Mouse (Mus musculus): ENCODE results near the gene Igsf11. TPM values are rescaled to one million over a fixed set of nuclear protein-coding genes. Genes with fewer than 3 reads are reported as not detected.

Gene Igsf11
- 1.2 and 1.5 TPM in 2 replicates for polyA plus RNA-seq (2015; fragmentation: Nextera tagmentation; extraction: Ambion mirVana)

DNA sequence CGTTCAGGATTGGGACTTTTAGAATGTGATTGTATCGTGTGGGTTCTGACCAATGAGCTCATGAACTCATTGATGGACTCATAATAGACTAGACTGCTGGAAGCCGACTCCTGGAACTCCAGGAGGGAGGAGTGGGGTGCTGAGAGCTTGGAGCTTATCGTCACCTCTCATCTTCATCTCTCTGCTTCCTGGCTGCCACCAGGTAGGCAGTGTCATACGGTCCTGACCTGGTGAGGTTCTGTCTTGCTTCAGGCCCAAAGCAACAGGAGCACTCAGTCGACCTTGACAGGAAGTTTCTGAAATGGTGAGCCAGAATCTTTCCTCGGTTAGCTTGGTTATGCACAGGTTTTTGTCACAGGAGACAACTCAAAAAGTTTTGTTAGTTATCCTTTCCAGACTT lies at the start of gene Igsf11:
Igsf11 (plus strand) TSS at position 301 of the 400 bp plus-strand sequence.
- no peak for ATAC-seq (ENCODE audit: low FRiP score, low read depth)
- WGBS = 83% methylated on average over 7 of the region's 7 CpGs
- no peak within 1 kb of the TSS for H3K9ac ChIP-seq
- peaks cover 2% of the 10 kb centered on the region; the same call in 1 of the 2 replicates for H3K27me3 ChIP-seq
- no peaks in the 10 kb centered on the region for H3K9me3 ChIP-seq
- H3K36me3 ChIP-seq = no peaks in the 10 kb centered on the region
- no peak within 1 kb of the TSS for H3K4me2 ChIP-seq (replicated peaks)
- H3K4me3 ChIP-seq = no peak within 1 kb of the TSS
- H3K4me1 ChIP-seq = no peaks in the 10 kb centered on the region
- no peak within 1 kb of the TSS for H3K27ac ChIP-seq

DNA sequence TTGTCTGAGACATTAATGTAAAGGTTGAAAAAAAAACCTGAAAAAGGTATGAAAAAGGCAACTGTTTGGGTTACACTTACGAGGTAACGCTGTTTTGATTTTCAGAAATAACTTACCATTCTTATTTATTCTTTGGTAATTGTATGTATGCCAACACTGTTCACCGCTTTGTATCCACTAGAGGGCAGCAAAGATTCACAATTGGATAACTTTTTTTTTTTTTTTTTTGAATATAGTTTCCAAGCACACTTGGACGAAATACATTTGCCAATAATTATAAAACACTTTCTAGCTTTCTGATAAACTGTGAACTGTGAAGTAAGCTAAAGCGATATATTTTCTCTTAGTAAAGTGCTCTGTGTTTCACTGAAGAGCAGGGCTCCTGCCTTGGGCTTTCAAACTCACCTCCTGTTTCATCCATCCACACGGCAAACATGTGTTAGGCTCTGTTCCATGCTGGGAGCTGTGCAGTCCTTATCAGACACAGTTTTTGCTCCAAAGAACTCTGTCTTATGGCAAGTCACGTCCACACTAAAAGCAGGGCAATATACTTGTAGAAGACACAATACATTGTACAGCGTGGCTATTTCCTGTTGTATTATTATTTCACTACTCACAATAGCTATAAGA lies 34.2 kb upstream of the Igsf11 start:
- peak overlapping the region; percentile 40; the same call in 1 of the 2 replicates for H3K4me2 ChIP-seq (replicated peaks)
- no peaks in the 10 kb centered on the region for H3K4me1 ChIP-seq
- ATAC-seq (ENCODE audit: low FRiP score, low read depth) = no peak
- H3K36me3 ChIP-seq = no peaks in the 10 kb centered on the region
- H3K4me3 ChIP-seq = no peak overlapping the region
- 31% methylated on average over 8 of the region's 8 CpGs for WGBS
- H3K27ac ChIP-seq = no peak overlapping the region
- no peaks in the 10 kb centered on the region for H3K9me3 ChIP-seq
- peaks cover 6% of the 10 kb centered on the region; the same call in 1 of the 2 replicates for H3K27me3 ChIP-seq
- no peak overlapping the region for H3K9ac ChIP-seq

DNA sequence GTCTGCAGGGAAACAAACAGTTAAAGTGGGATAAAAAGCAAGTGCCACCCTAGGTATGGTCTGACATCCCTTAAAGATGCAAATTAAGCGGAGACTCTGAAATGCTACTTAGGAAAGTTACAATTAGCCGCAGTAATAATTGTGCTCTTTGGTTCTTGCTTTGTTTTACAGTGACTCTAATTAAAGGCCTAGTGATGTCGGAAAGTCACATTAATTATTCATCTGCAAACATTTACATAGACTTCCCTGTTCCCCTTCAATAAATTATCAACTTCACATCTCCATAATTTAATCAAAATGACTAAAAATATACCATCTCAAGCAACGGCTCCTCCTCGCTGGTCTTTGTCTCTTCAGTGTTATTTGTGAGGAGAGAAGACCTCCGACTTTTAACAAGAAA lies 31.9 kb upstream of the Igsf11 start:
- WGBS = 69% methylated on average over 6 of the region's 6 CpGs
- H3K9me3 ChIP-seq = no peaks in the 10 kb centered on the region

DNA sequence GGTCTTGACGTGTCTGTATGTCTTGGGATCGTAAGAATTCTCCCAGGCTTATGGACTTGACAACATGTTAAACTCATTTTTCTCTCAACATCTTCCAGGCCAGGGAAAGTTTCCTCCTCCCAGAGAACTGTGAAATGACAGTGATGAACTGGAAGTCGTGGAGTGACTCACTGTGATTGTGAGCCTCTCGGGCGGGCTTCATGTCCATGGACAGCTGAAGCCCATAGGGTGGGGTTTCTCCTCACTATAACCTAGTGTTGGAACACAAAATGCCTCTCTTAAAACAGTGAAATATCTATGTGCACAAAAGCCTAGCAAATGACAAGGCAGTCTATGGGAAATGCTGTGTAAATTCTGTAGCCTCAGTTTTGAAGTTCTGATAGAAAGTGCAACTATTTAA lies 28.1 kb upstream of the Igsf11 start:
- Histone ChIP-seq H3K27ac (no peak overlapping the region), H3K27me3 (no peaks in the 10 kb centered on the region), H3K4me2 (replicated peaks) (no peak overlapping the region), H3K36me3 (no peaks in the 10 kb centered on the region), H3K4me1 (no peaks in the 10 kb centered on the region), H3K9ac (no peak overlapping the region), H3K4me3 (no peak overlapping the region), H3K9me3 (0 out of 2 replicates have a peak, but pooled peaks cover 7% of the 10 kb centered on the region)
- no peak for ATAC-seq (ENCODE audit: low FRiP score, low read depth)
- WGBS = 76% methylated on average over 5 of the region's 5 CpGs

More for the DNA sequence above, 31.9 kb upstream of the Igsf11 start:
- no peak overlapping the region for H3K4me2 ChIP-seq (replicated peaks)
- no peak for ATAC-seq (ENCODE audit: low FRiP score, low read depth)
- no peak overlapping the region for H3K4me3 ChIP-seq
- no peak overlapping the region for H3K27ac ChIP-seq
- peaks cover 6% of the 10 kb centered on the region; the same call in 1 of the 2 replicates for H3K27me3 ChIP-seq
- H3K9ac ChIP-seq = no peak overlapping the region
- no peaks in the 10 kb centered on the region for H3K4me1 ChIP-seq
- no peaks in the 10 kb centered on the region for H3K36me3 ChIP-seq

DNA sequence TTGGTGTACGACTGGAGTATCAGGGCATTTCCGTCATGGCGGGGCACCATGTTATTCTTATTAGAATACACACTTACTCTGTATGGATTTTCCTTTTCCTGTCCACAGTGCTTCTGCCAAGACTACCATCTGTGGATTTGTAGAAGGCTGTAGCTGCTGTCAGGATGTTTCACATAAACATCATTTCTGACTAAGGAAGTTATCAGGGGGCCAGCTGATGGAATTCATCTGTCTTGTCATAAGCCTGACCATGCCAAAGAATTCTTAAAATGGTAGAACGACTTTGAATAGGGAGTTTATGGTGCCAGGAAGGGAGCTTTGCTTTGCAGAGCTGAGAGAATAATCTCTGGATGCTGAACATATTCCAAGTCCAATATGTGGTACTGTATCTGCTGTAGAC lies 19.2 kb upstream of the Igsf11 start:
- Histone ChIP-seq H3K4me3 (no peak overlapping the region), H3K9ac (no peak overlapping the region), H3K27me3 (no peaks in the 10 kb centered on the region), H3K4me2 (replicated peaks) (no peak overlapping the region), H3K36me3 (no peaks in the 10 kb centered on the region), H3K4me1 (peaks cover 8% of the 10 kb centered on the region; the same call in 1 of the 2 replicates), H3K27ac (no peak overlapping the region), H3K9me3 (no peaks in the 10 kb centered on the region)
- no peak for ATAC-seq (ENCODE audit: low FRiP score, low read depth)
- 87% methylated on average over 4 of the region's 4 CpGs for WGBS

DNA sequence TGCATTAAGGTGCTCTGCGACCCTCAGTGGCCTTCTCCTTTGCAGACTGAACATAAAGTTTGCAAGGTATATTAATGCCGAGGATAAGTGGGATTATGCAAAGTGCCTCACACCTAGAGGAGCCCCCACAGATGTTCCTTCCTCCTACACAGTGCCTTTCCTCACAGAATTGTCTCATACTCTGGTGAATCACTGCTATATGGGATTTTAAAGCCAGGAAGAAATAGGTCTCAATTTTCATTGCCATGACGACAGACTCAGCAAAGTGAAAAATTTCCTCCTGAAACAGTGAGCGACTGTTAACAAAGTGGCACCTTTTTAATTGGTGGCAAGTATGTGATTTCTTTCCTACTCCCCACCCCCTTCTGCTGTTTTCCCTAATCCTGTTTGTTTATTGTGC lies 18.0 kb upstream of the Igsf11 start:
- Histone ChIP-seq H3K9ac (no peak overlapping the region), H3K4me2 (replicated peaks) (no peak overlapping the region), H3K9me3 (no peaks in the 10 kb centered on the region), H3K27me3 (no peaks in the 10 kb centered on the region), H3K36me3 (no peaks in the 10 kb centered on the region), H3K27ac (no peak overlapping the region), H3K4me3 (no peak overlapping the region), H3K4me1 (peaks cover 8% of the 10 kb centered on the region; the same call in 1 of the 2 replicates)
- WGBS = 20% methylated on average over 4 of the region's 4 CpGs
- no peak for ATAC-seq (ENCODE audit: low FRiP score, low read depth)

DNA sequence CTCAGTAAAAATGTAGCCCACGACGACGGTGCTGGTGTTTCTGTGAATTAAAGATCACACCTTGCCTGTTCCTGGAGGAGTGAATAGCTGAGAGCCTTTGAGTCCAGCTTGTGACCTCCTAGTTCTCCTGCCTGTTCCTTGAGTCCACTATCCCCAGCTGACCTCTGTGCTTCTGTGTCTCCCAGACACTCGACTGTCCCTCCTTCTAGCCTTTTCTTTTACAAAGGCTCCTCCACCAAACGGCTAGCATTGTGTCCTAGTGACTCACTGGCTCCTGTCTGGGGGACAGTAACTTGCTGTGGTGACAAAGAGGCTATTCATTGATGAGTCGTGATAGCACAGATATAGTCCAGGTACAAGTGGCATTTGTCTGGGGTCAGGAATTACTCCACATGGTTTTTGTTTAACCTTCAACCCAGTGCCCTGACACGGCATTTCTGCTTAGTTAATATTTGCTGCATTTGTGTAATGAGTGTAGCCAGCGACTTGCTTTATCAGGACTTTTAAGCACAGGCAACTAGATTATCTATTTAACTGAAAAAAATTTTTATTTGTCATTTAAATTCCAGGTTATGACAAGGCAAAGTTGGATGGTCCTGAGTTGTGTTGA lies 6.5 kb downstream of the Igsf11 start:
- no peak for ATAC-seq (ENCODE audit: low FRiP score, low read depth)
- no peak overlapping the region for H3K4me2 ChIP-seq (replicated peaks)
- no peak overlapping the region for H3K9ac ChIP-seq
- no peak overlapping the region for H3K4me3 ChIP-seq
- WGBS = 44% methylated on average over 8 of the region's 8 CpGs
- no peaks in the 10 kb centered on the region for H3K9me3 ChIP-seq
- no peaks in the 10 kb centered on the region for H3K36me3 ChIP-seq
- no peaks in the 10 kb centered on the region for H3K4me1 ChIP-seq
- H3K27me3 ChIP-seq = peaks cover 47% of the 10 kb centered on the region
- no peak overlapping the region for H3K27ac ChIP-seq

DNA sequence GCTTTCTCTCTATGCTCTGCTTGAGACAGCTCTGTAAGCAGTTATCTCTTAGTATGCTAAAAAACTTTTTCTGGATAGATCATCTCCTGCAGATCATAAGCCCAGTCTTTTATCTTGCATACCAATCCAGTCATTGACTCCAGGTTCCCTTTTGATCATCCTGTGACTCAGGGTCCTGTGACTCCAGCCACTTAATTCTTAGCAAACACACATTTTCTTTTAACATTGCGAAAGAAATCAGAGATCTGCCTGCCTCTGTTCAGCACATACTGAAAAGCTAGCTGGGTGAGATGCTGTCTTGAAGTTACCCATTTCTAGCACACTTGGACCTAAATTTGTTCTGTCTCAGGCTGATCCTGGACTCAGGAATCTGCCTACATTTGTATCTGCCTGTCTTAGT lies 7.6 kb downstream of the Igsf11 start:
- ATAC-seq (ENCODE audit: low FRiP score, low read depth) = no peak
- Histone ChIP-seq H3K4me1 (no peaks in the 10 kb centered on the region), H3K27ac (no peak overlapping the region), H3K9ac (no peak overlapping the region), H3K27me3 (peaks cover 56% of the 10 kb centered on the region), H3K36me3 (no peaks in the 10 kb centered on the region), H3K9me3 (no peaks in the 10 kb centered on the region), H3K4me3 (no peak overlapping the region), H3K4me2 (replicated peaks) (no peak overlapping the region)
- 76% methylated on average over 1 of the region's 1 CpGs for WGBS

DNA sequence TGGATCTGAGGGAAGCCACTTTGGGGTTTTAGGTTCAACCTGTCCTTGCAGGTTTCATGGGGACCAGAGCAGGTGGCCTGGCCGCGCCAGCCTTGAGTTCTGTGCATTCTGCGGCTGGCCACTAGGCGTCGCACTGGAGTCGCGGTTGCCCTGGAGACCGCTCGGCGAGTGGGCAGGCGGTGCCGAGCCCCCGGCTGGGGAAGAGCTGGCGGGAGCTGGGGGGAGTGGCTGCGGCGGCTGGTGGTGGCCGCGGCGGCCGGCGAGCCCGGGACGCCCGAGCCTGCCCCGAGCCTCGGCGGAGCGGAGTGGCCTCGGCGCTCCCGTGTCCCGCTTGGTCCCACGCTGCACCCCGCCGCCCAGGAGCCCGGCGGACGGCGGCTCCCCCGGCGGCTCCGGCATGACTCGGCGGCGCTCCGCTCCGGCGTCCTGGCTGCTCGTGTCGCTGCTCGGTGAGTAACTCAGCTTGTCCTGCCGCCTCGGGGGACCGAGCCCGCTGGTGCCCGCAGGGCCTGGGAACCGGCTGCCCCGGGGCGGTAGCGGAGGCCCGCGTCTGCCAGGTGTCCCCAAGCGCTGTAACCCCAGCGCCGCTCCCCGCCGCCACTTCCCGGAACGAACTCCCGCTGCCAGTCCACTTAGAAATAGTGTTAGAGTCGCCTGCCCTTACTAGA lies 9.8 kb downstream of the Igsf11 start:
- H3K9me3 ChIP-seq = no peaks in the 10 kb centered on the region
- no peaks in the 10 kb centered on the region for H3K36me3 ChIP-seq
- H3K4me3 ChIP-seq = peak overlapping the region; percentile 69
- under 1% methylated on average over 60 of the region's 71 CpGs for WGBS
- H3K9ac ChIP-seq = peak overlapping the region; percentile 84
- H3K27ac ChIP-seq = no peak overlapping the region
- peaks cover 72% of the 10 kb centered on the region for H3K27me3 ChIP-seq
- ATAC-seq (ENCODE audit: low FRiP score, low read depth) = peak; percentile 99
- H3K4me2 ChIP-seq (replicated peaks) = peak overlapping the region; percentile 92
- no peaks in the 10 kb centered on the region for H3K4me1 ChIP-seq

DNA sequence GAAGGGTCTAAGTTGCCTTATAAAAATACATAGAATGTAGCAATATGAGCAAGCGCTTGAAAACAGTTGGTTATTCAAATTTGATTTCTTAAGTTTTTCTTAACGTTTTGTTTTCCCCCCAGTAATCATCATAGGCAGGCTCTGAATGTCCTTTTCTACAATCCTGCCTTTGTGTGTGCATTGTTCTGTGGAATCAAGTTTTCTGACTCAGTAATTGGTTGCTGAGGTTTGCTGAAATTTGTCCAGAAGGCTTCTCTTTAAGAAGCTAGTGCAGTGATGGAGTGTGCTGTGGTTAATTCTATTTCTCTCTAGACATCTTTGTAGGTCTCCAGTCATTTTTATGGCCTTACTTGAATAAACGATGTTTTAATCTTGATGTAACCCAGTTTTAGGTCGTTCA lies 10.5 kb downstream of the Igsf11 start:
- ATAC-seq (ENCODE audit: low FRiP score, low read depth) = no peak
- 30% methylated on average over 4 of the region's 4 CpGs for WGBS

DNA sequence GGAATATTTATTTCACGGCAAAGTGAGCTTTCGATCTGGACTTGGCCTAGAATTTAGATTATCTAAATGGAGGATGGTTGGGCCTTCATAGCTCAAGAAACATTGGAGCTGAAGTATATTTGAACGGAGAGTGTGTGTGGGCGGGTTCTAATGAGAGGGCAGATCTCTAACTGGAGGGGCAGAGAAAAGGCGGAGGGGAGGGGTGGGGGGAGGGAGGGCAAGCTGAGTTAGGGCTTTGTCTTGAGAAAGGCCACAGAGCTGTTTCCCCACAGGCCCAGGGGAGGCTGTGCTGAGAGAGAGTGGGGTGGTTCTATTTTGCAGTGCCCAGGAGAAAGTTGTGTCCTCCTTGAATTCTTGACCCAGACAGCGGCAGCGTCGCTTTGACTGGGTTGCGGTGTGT lies 11.7 kb downstream of the Igsf11 start:
- H3K27me3 ChIP-seq = peaks cover 56% of the 10 kb centered on the region
- H3K9me3 ChIP-seq = no peaks in the 10 kb centered on the region
- H3K4me1 ChIP-seq = peaks cover 5% of the 10 kb centered on the region
- no peak overlapping the region for H3K4me2 ChIP-seq (replicated peaks)
- WGBS = 77% methylated on average over 9 of the region's 9 CpGs
- H3K27ac ChIP-seq = no peak overlapping the region
- no peak for ATAC-seq (ENCODE audit: low FRiP score, low read depth)
- H3K36me3 ChIP-seq = no peaks in the 10 kb centered on the region
- no peak overlapping the region for H3K9ac ChIP-seq
- H3K4me3 ChIP-seq = no peak overlapping the region

More for the DNA sequence above, 10.5 kb downstream of the Igsf11 start:
- Histone ChIP-seq H3K4me2 (replicated peaks) (peak overlapping the region; percentile 92), H3K27ac (no peak overlapping the region), H3K4me3 (peak overlapping the region; percentile 69), H3K36me3 (no peaks in the 10 kb centered on the region), H3K9ac (no peak overlapping the region), H3K9me3 (no peaks in the 10 kb centered on the region), H3K27me3 (peaks cover 64% of the 10 kb centered on the region), H3K4me1 (peaks cover 2% of the 10 kb centered on the region; the same call in 1 of the 2 replicates)

DNA sequence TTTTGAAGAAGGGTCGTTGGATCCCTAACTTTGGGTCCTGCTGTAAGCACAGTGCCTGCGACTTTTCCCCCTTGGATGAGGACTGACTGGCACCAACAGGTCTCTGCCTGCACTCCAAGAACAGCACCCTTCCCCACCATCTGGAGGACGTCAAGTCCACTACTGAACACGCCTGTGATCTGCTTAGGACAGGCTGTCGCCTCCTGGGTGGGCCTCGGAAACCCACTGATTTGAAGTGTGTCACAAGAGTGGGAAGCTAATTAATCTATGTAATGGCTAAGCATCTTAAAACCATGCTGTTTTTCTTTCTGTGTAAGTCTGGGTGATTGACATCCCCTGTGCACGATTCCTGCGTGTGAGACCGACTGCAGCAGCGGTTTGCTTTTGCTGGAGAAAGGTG lies 13.4 kb downstream of the Igsf11 start:
- H3K9ac ChIP-seq = no peak overlapping the region
- no peak overlapping the region for H3K4me3 ChIP-seq
- 71% methylated on average over 10 of the region's 10 CpGs for WGBS
- no peak overlapping the region for H3K4me2 ChIP-seq (replicated peaks)
- no peaks in the 10 kb centered on the region for H3K9me3 ChIP-seq
- peaks cover 44% of the 10 kb centered on the region for H3K27me3 ChIP-seq
- ATAC-seq (ENCODE audit: low FRiP score, low read depth) = no peak
- H3K27ac ChIP-seq = no peak overlapping the region
- H3K4me1 ChIP-seq = peaks cover 5% of the 10 kb centered on the region
- H3K36me3 ChIP-seq = no peaks in the 10 kb centered on the region

Data from limb, embryonic 13.5 days (tissue).